Mouse (Mus musculus): ENCODE results near the gene Glis2. TPM values are rescaled to one million over a fixed set of nuclear protein-coding genes. Genes with fewer than 3 reads are reported as not detected.

Glis2 gene
- polyA plus RNA-seq, 1 experiment from 2014 or later, result 26.3 TPM

- Histone ChIP-seq H3K36me3 (peaks cover 36% of the 10 kb centered on the region), H3K27ac (peak overlapping the region; percentile 64), H3K4me1 (replicated peaks) (peaks cover 32% of the 10 kb centered on the region), H3K9ac (replicated peaks) (0 out of 2 replicates have a peak overlapping the region, but pooled peaks have one; percentile 8), H3K9me3 (no peaks in the 10 kb centered on the region), H3K4me2 (replicated peaks) (no peak overlapping the region), H3K4me3 (replicated peaks) (no peak overlapping the region), H3K27me3 (no peaks in the 10 kb centered on the region)
- peak; percentile 67 for ATAC-seq
- WGBS, result 18% methylated on average over 11 of the region's 11 CpGs
Measured at GRCm38 (mm10) chr16:4655764-4656570, 61.5 kb downstream of the Glis2 start.

DNA sequence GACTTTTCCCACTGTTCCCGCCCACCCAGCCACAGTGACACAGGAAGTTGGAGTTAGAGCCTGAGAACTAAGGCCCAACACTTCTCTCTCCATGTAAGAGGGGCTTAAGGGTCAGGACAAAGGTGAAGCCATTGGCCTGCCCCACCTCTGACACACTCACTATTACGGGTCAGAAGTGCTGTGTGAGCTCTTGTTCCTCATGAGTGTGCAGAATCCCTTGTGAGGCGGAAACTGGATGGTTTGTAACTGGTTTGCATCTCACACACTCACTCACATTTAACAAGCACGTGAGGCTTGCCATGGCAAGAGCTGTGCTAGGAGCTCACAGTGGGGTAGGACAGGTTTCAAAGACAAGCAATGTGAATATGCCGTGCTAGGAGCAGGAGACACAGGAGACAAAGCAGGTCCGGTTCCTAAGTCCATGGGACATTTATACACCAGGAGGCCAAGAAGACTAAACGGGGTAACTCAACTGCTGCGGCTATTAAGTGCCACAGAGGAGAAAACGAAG, 62.1 kb downstream of the Glis2 start:
- Histone ChIP-seq H3K4me1 (replicated peaks) (peaks cover 32% of the 10 kb centered on the region), H3K9ac (replicated peaks) (no peak overlapping the region), H3K4me2 (replicated peaks) (no peak overlapping the region), H3K9me3 (no peaks in the 10 kb centered on the region), H3K4me3 (replicated peaks) (no peak overlapping the region), H3K36me3 (peaks cover 39% of the 10 kb centered on the region), H3K27me3 (no peaks in the 10 kb centered on the region), H3K27ac (peak overlapping the region; percentile 30; the same call in 1 of the 2 replicates)
- no peak for ATAC-seq
- WGBS, result 63% methylated on average over 9 of the region's 9 CpGs

DNA sequence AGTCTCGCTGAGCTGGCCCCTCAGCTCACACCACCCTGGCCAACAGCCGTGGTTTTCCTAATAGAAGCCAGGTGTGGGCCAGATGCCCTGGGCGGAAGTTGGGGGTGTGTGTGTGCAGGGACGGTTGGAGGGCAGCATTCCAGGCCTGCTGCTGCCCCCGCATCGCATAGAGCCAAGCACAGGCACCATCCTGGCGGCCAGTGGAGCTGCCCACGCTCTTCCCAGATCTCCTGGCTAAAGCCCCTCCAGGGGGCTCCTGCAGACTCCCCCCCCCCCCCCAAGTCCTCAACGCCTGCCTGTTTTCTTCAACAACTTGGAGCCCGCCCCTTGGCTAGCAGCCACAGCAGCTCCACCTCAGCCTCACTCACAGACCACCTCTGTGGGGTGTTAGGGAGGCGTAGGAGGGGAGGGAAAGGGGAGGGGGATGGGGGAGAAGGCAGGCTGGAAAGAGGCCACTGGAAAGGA, 64.3 kb downstream of the Glis2 start:
- Histone ChIP-seq H3K4me3 (replicated peaks) (no peak overlapping the region), H3K9me3 (no peaks in the 10 kb centered on the region), H3K9ac (replicated peaks) (no peak overlapping the region; the same call in 1 of the 2 replicates), H3K36me3 (peaks cover 24% of the 10 kb centered on the region), H3K27me3 (no peaks in the 10 kb centered on the region), H3K4me2 (replicated peaks) (no peak overlapping the region), H3K4me1 (replicated peaks) (peaks cover 32% of the 10 kb centered on the region), H3K27ac (0 out of 2 replicates have a peak overlapping the region, but pooled peaks have one; percentile 9)
- ATAC-seq, result peak; percentile 53
- WGBS, result 23% methylated on average over 11 of the region's 11 CpGs

DNA sequence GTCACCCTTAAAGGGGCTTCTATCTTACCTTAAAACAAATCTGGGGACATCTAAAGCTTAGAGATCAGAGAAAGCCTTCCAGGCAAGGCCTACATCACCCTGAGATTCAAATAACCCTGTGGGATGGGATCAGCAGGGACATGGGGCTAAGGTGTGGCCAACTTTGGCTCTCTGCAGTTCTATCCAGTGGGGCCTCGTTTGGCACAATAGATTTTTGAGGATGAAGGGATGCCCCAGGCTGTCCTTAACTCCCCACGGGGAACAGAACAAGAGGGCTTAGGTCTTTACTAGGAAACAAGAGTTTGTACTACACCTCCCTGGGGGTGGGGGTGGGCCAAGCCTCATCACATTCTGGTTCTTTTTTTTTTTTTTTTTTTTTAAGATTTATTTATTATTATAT, 64.8 kb downstream of the Glis2 start:
- Histone ChIP-seq H3K27ac (no peak overlapping the region), H3K9me3 (no peaks in the 10 kb centered on the region), H3K4me3 (replicated peaks) (no peak overlapping the region), H3K4me2 (replicated peaks) (no peak overlapping the region), H3K36me3 (peaks cover 27% of the 10 kb centered on the region), H3K4me1 (replicated peaks) (peaks cover 32% of the 10 kb centered on the region), H3K27me3 (no peaks in the 10 kb centered on the region), H3K9ac (replicated peaks) (no peak overlapping the region; the same call in 1 of the 2 replicates)
- ATAC-seq, result no peak
- 14% methylated on average over 2 of the region's 2 CpGs for WGBS

DNA sequence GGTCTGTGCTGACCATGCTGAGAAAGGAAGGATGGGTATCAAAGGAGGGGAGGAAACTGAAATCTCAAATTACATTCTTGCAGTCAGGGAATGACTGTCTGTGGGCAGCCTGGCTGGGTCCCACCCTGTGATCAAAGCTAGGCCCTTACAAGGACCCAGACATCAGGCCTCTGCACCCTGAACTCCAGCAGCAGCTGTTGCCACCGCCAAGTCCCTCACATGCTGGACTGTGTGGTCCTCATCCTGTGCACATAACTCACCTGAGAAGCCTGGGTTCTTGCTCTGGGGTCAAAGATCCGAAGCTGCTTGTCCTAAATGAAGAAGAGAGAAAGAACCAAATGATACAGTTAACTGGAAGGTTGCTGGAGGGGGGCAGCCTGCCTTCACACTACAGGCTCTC, 67.1 kb downstream of the Glis2 start:
- H3K9ac ChIP-seq (replicated peaks), result no peak overlapping the region
- H3K9me3 ChIP-seq, result no peaks in the 10 kb centered on the region
- peaks cover 12% of the 10 kb centered on the region for H3K4me1 ChIP-seq (replicated peaks)
- no peak for ATAC-seq
- no peak overlapping the region for H3K4me3 ChIP-seq (replicated peaks)
- 80% methylated on average over 2 of the region's 2 CpGs for WGBS
- no peak overlapping the region for H3K4me2 ChIP-seq (replicated peaks)
- H3K36me3 ChIP-seq, result peaks cover 30% of the 10 kb centered on the region
- no peak overlapping the region for H3K27ac ChIP-seq
- H3K27me3 ChIP-seq, result no peaks in the 10 kb centered on the region

GRCm38 (mm10) chr16:4663806-4664205, 69.3 kb downstream of the Glis2 start:
- no peak overlapping the region for H3K9ac ChIP-seq (replicated peaks)
- no peak for ATAC-seq
- no peak overlapping the region for H3K4me3 ChIP-seq (replicated peaks)
- H3K36me3 ChIP-seq, result peaks cover 49% of the 10 kb centered on the region
- 83% methylated on average over 2 of the region's 2 CpGs for WGBS
- peaks cover 6% of the 10 kb centered on the region for H3K4me1 ChIP-seq (replicated peaks)
- no peak overlapping the region for H3K4me2 ChIP-seq (replicated peaks)
- no peaks in the 10 kb centered on the region for H3K27me3 ChIP-seq
- no peaks in the 10 kb centered on the region for H3K9me3 ChIP-seq
- no peak overlapping the region for H3K27ac ChIP-seq

DNA sequence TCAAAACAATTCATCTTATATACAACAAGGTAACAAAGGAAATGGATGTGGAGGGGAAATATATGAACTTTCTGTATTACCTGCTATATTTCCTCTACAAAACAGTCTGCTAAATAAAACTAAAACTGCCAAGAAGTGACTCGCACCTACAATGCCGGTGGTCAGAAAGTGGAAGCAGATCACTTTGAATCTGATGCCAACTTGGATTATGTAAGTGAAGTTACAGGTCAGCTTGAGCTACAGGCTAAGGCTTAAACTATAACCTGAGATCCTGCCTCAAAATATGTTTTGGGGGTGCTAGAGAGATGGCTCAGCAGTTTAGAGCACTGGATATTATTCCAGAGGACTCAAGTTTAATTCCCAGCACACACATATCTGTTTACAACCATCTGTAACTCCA, 71.2 kb downstream of the Glis2 start:
- no peak overlapping the region for H3K4me2 ChIP-seq (replicated peaks)
- no peak overlapping the region for H3K27ac ChIP-seq
- H3K4me1 ChIP-seq (replicated peaks), result no peaks in the 10 kb centered on the region
- no peaks in the 10 kb centered on the region for H3K27me3 ChIP-seq
- no peaks in the 10 kb centered on the region for H3K9me3 ChIP-seq
- no peak overlapping the region for H3K9ac ChIP-seq (replicated peaks)
- 98% methylated on average over 2 of the region's 2 CpGs for WGBS
- no peak overlapping the region for H3K4me3 ChIP-seq (replicated peaks)
- no peak for ATAC-seq
- H3K36me3 ChIP-seq, result peaks cover 60% of the 10 kb centered on the region

DNA sequence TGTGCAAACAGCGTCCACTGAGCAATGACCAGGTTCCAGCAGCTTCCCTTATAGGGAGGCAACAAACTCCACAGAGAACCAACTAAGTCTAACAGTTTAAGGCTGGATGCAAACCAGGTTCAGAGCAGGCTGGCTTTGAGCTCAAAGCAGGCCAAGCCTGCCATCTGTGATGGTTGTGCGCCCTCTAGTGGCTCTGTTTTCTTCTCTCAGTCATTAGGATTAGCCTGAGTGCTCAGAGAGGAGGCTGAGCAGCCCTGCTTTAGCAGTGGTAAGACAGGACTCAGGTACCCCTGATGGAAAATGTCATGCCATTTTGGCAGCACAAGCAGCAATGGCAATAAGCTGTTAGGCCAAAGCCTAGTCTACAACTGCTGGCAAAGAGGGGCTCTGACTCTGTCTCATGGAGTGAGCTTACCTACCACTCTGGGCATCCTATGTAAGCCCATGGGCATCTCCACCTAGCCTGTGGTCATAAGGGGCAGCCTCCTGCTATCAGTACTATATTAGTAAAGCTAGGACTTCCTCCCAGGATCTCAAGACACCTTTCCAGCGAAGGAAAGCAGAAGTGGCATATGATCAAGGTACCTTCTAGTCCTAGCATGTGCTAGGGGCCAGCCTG, 72.8 kb downstream of the Glis2 start:
- 29% methylated on average over 3 of the region's 3 CpGs for WGBS

DNA sequence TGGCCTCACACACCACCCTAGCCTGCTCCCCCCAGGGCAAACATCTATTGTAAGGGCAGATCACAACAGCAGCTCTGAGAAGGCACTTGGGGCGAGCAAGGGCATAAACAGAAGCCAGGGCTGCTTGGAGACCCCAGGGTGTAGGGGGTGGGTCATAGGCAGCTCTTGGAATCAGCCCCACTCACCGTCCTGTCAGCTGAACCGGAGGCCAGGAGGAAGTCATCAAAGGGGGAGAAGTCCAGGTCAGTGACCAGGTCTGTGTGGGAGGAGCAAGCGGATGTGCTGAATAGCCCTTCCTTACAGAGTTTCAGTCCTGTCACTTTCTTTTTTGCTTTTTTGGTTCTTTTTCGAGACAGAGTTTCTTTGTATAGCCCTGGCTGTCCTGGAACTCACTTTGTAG, 75.8 kb downstream of the Glis2 start:
- WGBS, result 75% methylated on average over 5 of the region's 5 CpGs
- peaks cover 56% of the 10 kb centered on the region for H3K36me3 ChIP-seq
- no peak overlapping the region for H3K27ac ChIP-seq
- H3K4me2 ChIP-seq (replicated peaks), result no peak overlapping the region
- H3K27me3 ChIP-seq, result no peaks in the 10 kb centered on the region
- H3K4me3 ChIP-seq (replicated peaks), result no peak overlapping the region
- H3K9me3 ChIP-seq, result no peaks in the 10 kb centered on the region
- H3K9ac ChIP-seq (replicated peaks), result no peak overlapping the region
- H3K4me1 ChIP-seq (replicated peaks), result no peaks in the 10 kb centered on the region
- ATAC-seq, result no peak

More for the DNA sequence above, 72.8 kb downstream of the Glis2 start:
- H3K27me3 ChIP-seq, result no peaks in the 10 kb centered on the region
- H3K9ac ChIP-seq (replicated peaks), result no peak overlapping the region
- peak; percentile 86 for ATAC-seq
- H3K9me3 ChIP-seq, result no peaks in the 10 kb centered on the region
- H3K4me1 ChIP-seq (replicated peaks), result no peaks in the 10 kb centered on the region
- no peak overlapping the region for H3K27ac ChIP-seq
- H3K4me3 ChIP-seq (replicated peaks), result no peak overlapping the region
- peaks cover 52% of the 10 kb centered on the region for H3K36me3 ChIP-seq
- H3K4me2 ChIP-seq (replicated peaks), result no peak overlapping the region

- WGBS, result 89% methylated on average over 4 of the region's 4 CpGs
Measured at GRCm38 (mm10) chr16:4674091-4674490, 79.6 kb downstream of the Glis2 start.

More at GRCm38 (mm10) chr16:4674091-4674490, 79.6 kb downstream of the Glis2 start:
- H3K4me3 ChIP-seq (replicated peaks), result no peak overlapping the region
- peaks cover 7% of the 10 kb centered on the region for H3K4me1 ChIP-seq (replicated peaks)
- H3K4me2 ChIP-seq (replicated peaks), result no peak overlapping the region
- peaks cover 37% of the 10 kb centered on the region for H3K36me3 ChIP-seq
- H3K27ac ChIP-seq, result no peak overlapping the region
- H3K27me3 ChIP-seq, result no peaks in the 10 kb centered on the region
- H3K9ac ChIP-seq (replicated peaks), result 0 out of 2 replicates have a peak overlapping the region, but pooled peaks have one; percentile 19
- no peak for ATAC-seq
- no peaks in the 10 kb centered on the region for H3K9me3 ChIP-seq
